Mouse (Mus musculus) hindbrain, embryonic 13.5 days (tissue): Measurements from ENCODE around the gene Tbxas1. TPM values are rescaled to one million over a fixed set of nuclear protein-coding genes. Genes with fewer than 3 reads are reported as not detected.
A peak's percentile ranks its signal among the peaks of the same experiment; 100 is the strongest.

Experiments used
- ATAC-seq: fragments of 200-750 bp; cut with Nextera tagmentation; 2 replicates; pipeline ENCODE4 v1.8.0; 2017; ENCODE audit warnings: moderate TSS enrichment; ENCODE audit not compliant: low FRiP score
- H3K27ac ChIP-seq: fragments of 300-500 bp; sonication (generic); 2 replicates; pipeline ENCODE4 v1.5.1; 2015; ENCODE audit warnings: inconsistent platforms, mild to moderate bottlenecking, moderate library complexity
- H3K27me3 ChIP-seq: fragments of 300-500 bp; sonication (generic); 2 replicates; pipeline ENCODE4 v1.6.1; 2015; ENCODE audit warnings: mild to moderate bottlenecking, inconsistent platforms
- H3K36me3 ChIP-seq: fragments of 300-500 bp; sonication (generic); 2 replicates; pipeline ENCODE4 v1.6.1; 2015; ENCODE audit warnings: mild to moderate bottlenecking, inconsistent platforms
- H3K4me1 ChIP-seq: fragments of 300-500 bp; sonication (generic); replicated peaks from 2 replicates; pipeline ENCODE4 v1.6.1; 2015; ENCODE audit warnings: inconsistent platforms
- H3K4me2 ChIP-seq: fragments of 300-500 bp; sonication (generic); 2 replicates; pipeline ENCODE4 v1.6.1; 2015; ENCODE audit warnings: inconsistent platforms, mild to moderate bottlenecking, moderate library complexity
- H3K4me3 ChIP-seq: fragments of 300-500 bp; sonication (generic); 2 replicates; pipeline ENCODE4 v1.5.1; 2015; ENCODE audit warnings: mild to moderate bottlenecking, inconsistent platforms
- H3K9ac ChIP-seq: fragments of 300-500 bp; sonication (generic); 2 replicates; pipeline ENCODE4 v1.6.1; 2015; ENCODE audit warnings: mild to moderate bottlenecking, inconsistent platforms
- H3K9me3 ChIP-seq: fragments of 300-500 bp; sonication (generic); 2 replicates; pipeline ENCODE4 v1.6.1; 2016; ENCODE audit warnings: inconsistent platforms
- WGBS: fragments of 180-500 bp; shearing (Covaris S2); methylation state at CpG from one replicate; pipeline ENCODE4 v1.1.7; 2015; 5-methylcytosine and 5-hydroxymethylcytosine counted together
- polyA plus RNA-seq: library from polyadenylated mRNA; unstranded; fragments of >200 nt; fragmentation: Nextera tagmentation; extraction: Ambion mirVana; gene quantifications from 2 replicates; pipeline ENCODE4 v1.2.1, GENCODE M21; 2015

The Tbxas1 gene
- polyA plus RNA-seq, 1 experiment from 2014 or later = 2.7 TPM

DNA sequence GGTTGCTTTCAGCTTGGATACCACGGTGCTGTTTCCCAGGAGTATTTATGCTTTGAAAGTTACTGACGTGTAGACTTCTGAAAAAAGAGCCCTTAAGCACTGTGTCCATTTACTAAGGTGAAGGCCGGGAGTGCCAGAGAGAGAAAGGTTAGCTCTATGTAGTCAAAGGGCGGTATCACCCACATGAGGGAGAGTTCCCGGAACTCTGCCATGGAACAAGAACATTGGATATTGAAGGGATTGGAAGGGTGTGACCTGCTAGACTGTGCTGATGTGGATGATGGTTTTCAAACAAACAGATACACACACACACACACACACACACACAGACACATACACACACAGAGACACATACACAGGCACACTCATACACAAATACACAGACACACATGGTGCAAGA is 82.0 kb downstream of the Tbxas1 start:
- Histone ChIP-seq H3K9ac (no peak overlapping the region), H3K36me3 (no peaks in the 10 kb centered on the region), H3K27me3 (0 out of 2 replicates have a peak, but pooled peaks cover 4% of the 10 kb centered on the region), H3K27ac (no peak overlapping the region), H3K4me1 (peaks cover 15% of the 10 kb centered on the region), H3K4me2 (no peak overlapping the region), H3K4me3 (no peak overlapping the region), H3K9me3 (no peaks in the 10 kb centered on the region)
- 89% methylated on average over 5 of the region's 5 CpGs for WGBS
- no peak for ATAC-seq

DNA sequence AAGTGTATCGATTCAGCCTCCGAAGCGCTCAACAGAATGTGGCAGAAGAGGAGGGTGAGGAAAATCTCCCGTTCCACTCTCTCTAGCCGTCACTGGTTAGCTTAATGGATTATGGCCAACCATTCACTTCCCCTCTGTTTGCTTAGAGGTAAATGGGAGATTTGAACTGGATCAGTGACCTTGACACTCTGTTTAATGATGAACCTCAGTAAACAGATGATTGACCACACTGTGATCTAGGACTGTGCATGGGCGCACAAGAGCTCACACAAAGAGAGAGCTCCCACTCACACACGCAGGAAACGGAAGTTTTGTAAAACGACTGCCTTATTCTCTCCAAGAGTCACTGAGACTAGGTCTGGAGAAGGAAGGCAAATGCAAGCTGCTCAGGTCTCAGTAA is 84.3 kb downstream of the Tbxas1 start:
- ATAC-seq = no peak
- Histone ChIP-seq H3K4me2 (no peak overlapping the region), H3K4me3 (no peak overlapping the region), H3K27ac (no peak overlapping the region), H3K27me3 (0 out of 2 replicates have a peak, but pooled peaks cover 4% of the 10 kb centered on the region), H3K36me3 (no peaks in the 10 kb centered on the region), H3K9ac (no peak overlapping the region), H3K4me1 (peaks cover 15% of the 10 kb centered on the region), H3K9me3 (no peaks in the 10 kb centered on the region)
- WGBS = 81% methylated on average over 9 of the region's 9 CpGs

DNA sequence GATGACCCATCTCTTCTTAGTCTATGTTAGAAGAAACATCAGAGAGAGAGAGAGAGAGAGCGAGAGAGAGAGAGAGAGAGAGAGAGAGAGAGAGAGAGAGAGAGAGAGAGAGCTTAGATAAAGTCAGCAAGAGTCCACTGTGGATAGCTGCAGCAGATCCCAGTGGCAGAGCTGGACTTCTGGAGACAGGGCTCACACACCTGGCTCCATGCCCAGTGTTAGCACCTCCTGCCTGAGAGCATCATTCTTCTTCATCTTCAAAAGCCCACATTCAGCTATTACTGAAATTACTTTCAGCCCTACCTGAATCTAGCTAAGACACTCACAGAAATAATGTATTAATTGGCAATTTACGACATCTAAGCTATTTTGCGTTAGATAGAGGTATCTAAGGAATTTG is 85.2 kb downstream of the Tbxas1 start:
- H3K4me2 ChIP-seq = no peak overlapping the region
- no peak overlapping the region for H3K4me3 ChIP-seq
- no peaks in the 10 kb centered on the region for H3K9me3 ChIP-seq
- H3K9ac ChIP-seq = no peak overlapping the region
- 0 out of 2 replicates have a peak, but pooled peaks cover 4% of the 10 kb centered on the region for H3K27me3 ChIP-seq
- peaks cover 15% of the 10 kb centered on the region for H3K4me1 ChIP-seq
- no peak for ATAC-seq
- whole genome bisulfite sequencing = 88% methylated on average over 2 of the region's 3 CpGs
- no peaks in the 10 kb centered on the region for H3K36me3 ChIP-seq
- H3K27ac ChIP-seq = no peak overlapping the region

DNA sequence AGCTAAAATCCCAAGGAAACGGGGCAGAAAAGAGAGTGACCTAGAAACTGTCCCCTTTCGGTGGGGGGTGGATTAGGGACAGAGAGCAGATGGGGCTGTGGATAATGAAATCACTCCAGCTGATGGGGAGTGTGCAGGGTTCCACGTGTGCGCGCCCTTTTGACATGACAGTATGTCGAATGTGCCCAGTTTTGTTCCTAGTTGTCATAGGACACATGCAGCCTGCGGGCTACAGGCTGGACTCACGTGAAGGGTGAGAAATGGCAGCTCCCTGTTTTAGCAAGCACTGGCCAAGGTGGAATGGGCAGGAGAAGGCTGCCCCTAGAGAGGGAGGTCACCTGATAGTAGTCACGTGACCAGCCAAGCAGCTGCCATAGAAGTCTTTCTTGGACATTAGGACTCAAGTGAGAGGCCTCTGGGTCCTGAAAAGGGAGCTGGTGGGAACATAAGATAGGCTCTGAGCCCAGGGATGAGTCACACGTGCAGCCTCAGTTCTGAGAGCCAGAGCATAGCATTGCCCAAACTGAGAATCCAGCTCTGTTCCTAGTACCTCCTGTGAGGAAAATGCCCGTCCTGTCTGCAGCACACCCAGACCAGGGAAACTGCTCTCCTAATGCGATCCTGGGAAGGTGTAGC is 85.7 kb downstream of the Tbxas1 start:
- ATAC-seq = 0 out of 2 replicates have a peak, but pooled peaks have one; percentile 57
- H3K36me3 ChIP-seq = no peaks in the 10 kb centered on the region
- H3K4me2 ChIP-seq = no peak overlapping the region
- H3K9ac ChIP-seq = peak overlapping the region; percentile 26; the same call in 1 of the 2 replicates
- no peaks in the 10 kb centered on the region for H3K9me3 ChIP-seq
- no peak overlapping the region for H3K4me3 ChIP-seq
- 0 out of 2 replicates have a peak, but pooled peaks cover 4% of the 10 kb centered on the region for H3K27me3 ChIP-seq
- H3K27ac ChIP-seq = peak overlapping the region; percentile 52; the same call in 1 of the 2 replicates
- H3K4me1 ChIP-seq = peaks cover 15% of the 10 kb centered on the region
- WGBS = 65% methylated on average over 12 of the region's 12 CpGs

DNA sequence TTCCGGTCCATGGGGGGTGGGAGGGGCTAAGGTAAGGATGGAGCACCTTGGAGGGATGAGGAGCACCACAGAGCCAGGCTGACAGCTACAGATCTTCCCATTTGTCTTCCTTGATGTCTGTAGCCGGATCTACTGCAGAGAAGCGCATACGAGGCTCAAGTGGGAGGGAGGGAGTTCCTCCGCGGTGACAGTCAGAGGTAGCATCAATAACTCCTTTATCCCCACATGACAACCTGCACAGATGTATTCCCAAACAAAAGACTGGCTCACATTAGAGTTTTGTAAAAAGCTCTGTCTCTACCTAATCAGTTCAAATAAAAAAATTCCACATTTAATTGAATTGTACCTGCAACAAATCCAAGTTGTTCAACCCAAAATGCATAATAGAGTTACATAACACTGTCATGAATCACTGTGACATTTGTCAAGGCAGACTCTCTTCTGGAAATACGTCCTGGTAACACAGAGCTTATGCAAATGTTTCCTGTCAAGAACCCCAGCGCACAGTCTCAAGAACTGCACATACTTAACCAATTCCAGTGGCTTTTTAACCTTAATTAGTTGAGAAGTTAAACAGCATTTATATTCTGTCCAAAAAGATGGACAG is 86.3 kb downstream of the Tbxas1 start:
- WGBS = 38% methylated on average over 8 of the region's 8 CpGs

DNA sequence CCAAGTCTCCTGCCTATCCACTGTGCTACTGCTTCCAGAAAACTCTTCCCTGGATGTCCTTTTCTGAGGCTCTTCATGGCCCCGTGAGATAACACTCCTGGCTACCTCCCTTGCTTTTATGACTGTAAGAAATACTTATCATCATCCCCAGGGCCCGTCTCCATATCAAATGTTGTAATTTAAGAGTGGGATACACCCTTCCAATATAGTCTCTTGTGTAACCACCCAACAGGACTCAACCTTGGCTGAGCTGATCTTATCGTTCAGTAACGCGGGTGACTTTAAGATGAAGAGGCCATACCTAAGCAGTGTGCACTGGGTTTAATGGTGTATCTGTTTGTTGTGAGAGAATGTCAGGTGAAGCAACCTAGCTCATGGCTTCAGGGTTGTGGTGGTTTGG is 91.6 kb downstream of the Tbxas1 start:
- Histone ChIP-seq H3K9me3 (no peaks in the 10 kb centered on the region), H3K4me1 (peaks cover 6% of the 10 kb centered on the region), H3K36me3 (no peaks in the 10 kb centered on the region), H3K27me3 (no peaks in the 10 kb centered on the region), H3K9ac (no peak overlapping the region), H3K4me2 (no peak overlapping the region), H3K4me3 (no peak overlapping the region), H3K27ac (no peak overlapping the region)
- ATAC-seq = no peak
- WGBS = 97% methylated on average over 5 of the region's 5 CpGs

More for the DNA sequence above, 86.3 kb downstream of the Tbxas1 start:
- peak overlapping the region; percentile 26; the same call in 1 of the 2 replicates for H3K9ac ChIP-seq
- no peak overlapping the region for H3K4me3 ChIP-seq
- no peaks in the 10 kb centered on the region for H3K36me3 ChIP-seq
- H3K27me3 ChIP-seq = 0 out of 2 replicates have a peak, but pooled peaks cover 4% of the 10 kb centered on the region
- no peaks in the 10 kb centered on the region for H3K9me3 ChIP-seq
- peak; percentile 49; the same call in 1 of the 2 replicates for ATAC-seq
- H3K4me1 ChIP-seq = peaks cover 15% of the 10 kb centered on the region
- peak overlapping the region; percentile 52; the same call in 1 of the 2 replicates for H3K27ac ChIP-seq
- H3K4me2 ChIP-seq = no peak overlapping the region

DNA sequence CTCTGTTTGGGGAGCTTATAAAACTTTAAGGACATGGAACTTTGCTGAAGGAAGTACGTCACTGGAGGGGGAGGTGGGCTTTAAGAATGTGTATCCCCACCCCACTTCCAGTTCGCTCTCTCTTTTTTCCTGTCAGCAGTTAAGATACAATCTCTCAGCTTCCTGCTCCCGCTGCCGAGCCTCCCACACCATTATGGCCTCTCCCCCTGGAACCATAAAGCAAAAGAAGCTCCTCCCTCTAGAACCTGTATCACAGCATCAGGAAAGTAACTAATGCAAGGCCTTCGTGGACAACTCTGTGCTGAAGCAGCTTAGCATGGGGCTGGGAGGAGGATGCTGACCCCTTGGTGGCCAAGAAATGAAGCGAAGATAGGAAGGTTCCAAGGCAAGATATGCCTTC is 92.1 kb downstream of the Tbxas1 start:
- WGBS = 81% methylated on average over 6 of the region's 6 CpGs
- H3K9ac ChIP-seq = no peak overlapping the region

DNA sequence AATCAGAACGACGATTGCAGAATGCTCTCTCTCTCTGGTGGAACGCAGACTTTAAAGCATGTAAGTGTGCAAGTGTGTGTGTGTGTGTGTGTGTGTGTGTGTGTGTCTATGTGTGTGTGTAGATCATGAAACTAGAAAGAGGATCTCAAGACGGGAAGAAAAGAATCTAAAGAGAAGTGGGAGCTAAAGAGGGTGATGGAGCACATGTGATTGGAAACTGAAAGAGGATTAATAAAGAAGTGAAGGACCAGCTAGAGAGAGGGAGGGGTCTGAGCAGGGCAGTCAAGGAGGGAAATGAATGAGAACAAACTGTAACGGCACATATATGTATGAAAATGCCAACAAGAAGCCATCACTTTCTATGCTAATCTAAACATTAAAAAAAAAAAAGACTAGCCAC is 92.8 kb downstream of the Tbxas1 start:
- H3K4me3 ChIP-seq = no peak overlapping the region
- H3K4me2 ChIP-seq = no peak overlapping the region
- H3K4me1 ChIP-seq = peaks cover 6% of the 10 kb centered on the region
- H3K9ac ChIP-seq = no peak overlapping the region
- no peaks in the 10 kb centered on the region for H3K27me3 ChIP-seq
- H3K27ac ChIP-seq = no peak overlapping the region
- no peaks in the 10 kb centered on the region for H3K9me3 ChIP-seq
- ATAC-seq = no peak
- H3K36me3 ChIP-seq = no peaks in the 10 kb centered on the region
- WGBS = 87% methylated on average over 5 of the region's 5 CpGs

More for the DNA sequence above, 92.1 kb downstream of the Tbxas1 start:
- Histone ChIP-seq H3K4me1 (peaks cover 6% of the 10 kb centered on the region), H3K27ac (no peak overlapping the region), H3K36me3 (no peaks in the 10 kb centered on the region), H3K4me2 (no peak overlapping the region), H3K4me3 (no peak overlapping the region), H3K9me3 (no peaks in the 10 kb centered on the region), H3K27me3 (no peaks in the 10 kb centered on the region)
- no peak for ATAC-seq

DNA sequence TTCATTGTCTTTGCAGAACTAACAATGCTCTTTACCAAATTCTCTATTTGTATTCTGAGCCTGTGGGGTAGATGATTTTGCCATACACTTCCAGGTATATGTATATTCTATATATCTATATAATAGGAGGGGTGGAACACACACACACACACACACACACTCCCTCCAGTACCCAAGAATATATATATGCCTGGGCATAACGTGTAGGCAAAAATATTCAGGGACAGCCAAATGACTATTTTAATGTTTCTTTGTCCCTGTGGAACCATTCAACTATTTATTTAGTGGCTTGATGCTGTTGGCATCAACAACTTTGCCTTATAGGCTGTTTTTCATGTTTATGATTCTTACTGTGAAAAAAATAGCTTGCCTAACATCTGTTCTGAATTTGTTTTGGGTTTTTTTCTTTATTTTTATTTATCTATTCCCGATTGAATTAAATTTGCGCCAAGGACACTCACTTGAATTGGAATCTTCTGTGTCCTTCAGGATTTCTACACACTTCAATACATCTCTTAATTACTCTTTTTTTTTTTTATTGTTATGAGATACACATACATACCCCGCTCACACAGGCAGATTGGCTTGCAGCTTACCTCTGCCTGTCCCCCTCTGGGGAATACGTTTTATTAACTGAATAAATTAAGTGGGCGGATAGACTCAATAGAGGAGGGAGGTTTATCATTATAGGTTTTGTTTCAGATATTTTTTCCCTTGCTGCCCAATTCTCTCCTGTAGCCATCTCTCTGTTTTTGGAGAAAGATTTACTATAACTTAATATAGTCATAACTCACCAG is 94.9 kb downstream of the Tbxas1 start:
- H3K27me3 ChIP-seq = no peaks in the 10 kb centered on the region
- H3K27ac ChIP-seq = peak overlapping the region; percentile 83
- H3K4me1 ChIP-seq = peaks cover 6% of the 10 kb centered on the region
- no peaks in the 10 kb centered on the region for H3K9me3 ChIP-seq
- no peaks in the 10 kb centered on the region for H3K36me3 ChIP-seq
- H3K9ac ChIP-seq = no peak overlapping the region
- H3K4me2 ChIP-seq = no peak overlapping the region
- 55% methylated on average over 6 of the region's 6 CpGs for WGBS
- peak; percentile 77 for ATAC-seq
- no peak overlapping the region for H3K4me3 ChIP-seq

DNA sequence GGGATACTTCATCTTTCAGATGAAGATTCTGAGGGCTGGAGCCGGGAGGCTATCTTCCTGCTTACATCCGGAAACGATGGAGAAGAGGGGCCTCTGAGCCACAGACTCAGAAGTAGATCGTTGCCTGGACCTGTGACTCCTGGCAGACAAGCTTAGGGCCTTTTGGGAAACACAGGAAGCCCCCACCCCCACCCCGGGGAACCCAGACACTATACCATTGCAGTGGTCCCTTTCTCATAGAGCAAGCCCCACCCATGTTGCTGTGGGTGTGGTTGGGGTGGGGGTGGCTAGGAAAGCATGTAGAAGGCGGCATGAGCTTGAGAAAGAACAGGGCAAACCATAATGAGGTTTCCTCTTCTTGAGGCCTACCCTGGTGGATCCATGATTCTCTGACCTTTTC is 95.6 kb downstream of the Tbxas1 start:
- H3K36me3 ChIP-seq = no peaks in the 10 kb centered on the region
- no peak overlapping the region for H3K4me3 ChIP-seq
- no peak overlapping the region for H3K4me2 ChIP-seq
- H3K9ac ChIP-seq = no peak overlapping the region
- no peaks in the 10 kb centered on the region for H3K9me3 ChIP-seq
- no peaks in the 10 kb centered on the region for H3K27me3 ChIP-seq
- H3K27ac ChIP-seq = peak overlapping the region; percentile 83
- H3K4me1 ChIP-seq = peaks cover 6% of the 10 kb centered on the region
- 69% methylated on average over 6 of the region's 6 CpGs for WGBS
- ATAC-seq = peak; percentile 52; the same call in 1 of the 2 replicates

DNA sequence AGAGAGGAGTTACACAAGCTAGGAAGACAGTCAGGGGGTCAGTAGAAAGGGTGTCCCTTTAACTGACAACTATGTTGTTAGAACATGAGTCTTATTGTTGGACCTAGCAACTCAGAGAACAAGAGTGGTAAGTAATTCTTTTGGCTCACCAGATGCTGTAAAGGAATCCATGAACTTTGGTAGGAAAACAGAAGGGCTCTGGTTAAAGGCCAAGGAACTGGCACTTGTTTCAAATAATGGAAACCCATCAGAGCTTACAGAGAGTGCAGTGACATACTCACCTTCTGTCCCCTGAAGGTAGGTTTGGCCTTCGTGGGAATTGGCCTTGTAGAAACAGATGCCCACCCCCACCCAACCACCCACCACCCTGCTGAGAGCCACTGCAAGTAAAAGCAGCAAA is 97.6 kb downstream of the Tbxas1 start:
- Histone ChIP-seq H3K36me3 (no peaks in the 10 kb centered on the region), H3K4me2 (no peak overlapping the region), H3K9me3 (no peaks in the 10 kb centered on the region), H3K4me1 (peaks cover 6% of the 10 kb centered on the region), H3K9ac (no peak overlapping the region), H3K27ac (no peak overlapping the region), H3K27me3 (no peaks in the 10 kb centered on the region), H3K4me3 (no peak overlapping the region)
- WGBS = 65% methylated on average over 1 of the region's 1 CpGs
- ATAC-seq = no peak

DNA sequence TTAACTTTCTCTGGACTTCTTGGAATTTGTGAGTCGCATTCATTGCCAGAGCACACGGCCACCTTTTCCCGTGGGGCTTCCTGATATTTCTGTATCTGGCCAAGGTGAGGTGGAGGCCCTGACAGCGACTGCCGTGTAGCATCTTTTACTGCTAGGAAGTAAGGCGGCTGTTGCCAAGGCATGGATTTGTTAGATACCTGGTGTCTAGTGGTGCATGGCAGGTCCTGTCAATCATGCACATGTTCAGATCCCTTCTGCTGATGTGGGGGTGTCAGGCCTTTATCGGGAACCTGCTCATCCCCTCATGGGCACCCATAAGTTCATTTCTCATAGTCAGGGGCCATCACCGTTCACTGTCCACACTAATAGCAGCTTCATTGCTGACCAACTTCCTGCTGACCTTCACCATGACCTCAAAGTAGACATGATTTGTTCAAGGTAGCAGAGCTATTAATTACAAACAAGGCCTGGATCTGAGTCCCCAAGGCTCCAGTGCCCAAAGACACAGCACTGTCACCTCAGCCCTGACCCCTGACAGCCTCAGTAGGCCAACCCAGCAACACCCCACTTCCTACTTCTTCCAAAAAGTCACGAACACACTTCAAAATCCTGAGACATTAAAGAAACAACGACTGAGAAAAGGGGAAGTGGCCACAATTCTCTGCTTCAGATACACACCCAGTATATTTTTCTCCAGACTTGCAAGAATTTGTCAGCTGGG is 98.4 kb downstream of the Tbxas1 start:
- H3K27ac ChIP-seq = no peak overlapping the region
- WGBS = 89% methylated on average over 10 of the region's 10 CpGs
- no peak for ATAC-seq
- no peak overlapping the region for H3K4me2 ChIP-seq
- no peaks in the 10 kb centered on the region for H3K9me3 ChIP-seq
- H3K36me3 ChIP-seq = no peaks in the 10 kb centered on the region
- no peak overlapping the region for H3K9ac ChIP-seq
- peaks cover 6% of the 10 kb centered on the region for H3K4me1 ChIP-seq
- H3K27me3 ChIP-seq = no peaks in the 10 kb centered on the region
- no peak overlapping the region for H3K4me3 ChIP-seq
